Mouse (Mus musculus) cortical plate, adult 2 months (tissue): ENCODE measurements around the gene Gpc5.

Experiments used
- CTCF ChIP-seq: fragments of 200-500 bp; IDR thresholded peaks from 2 replicates; pipeline ENCODE4 v1.5.1; 2011; ENCODE audit warnings: mild to moderate bottlenecking, control low read depth, low read length; ENCODE audit not compliant: insufficient read depth; ENCODE audit errors: extremely low read depth
- POLR2A ChIP-seq: fragments of 200-500 bp; IDR thresholded peaks from 2 replicates; pipeline ENCODE4 v1.6.1; 2011; ENCODE audit warnings: mild to moderate bottlenecking, low read length, control low read depth; ENCODE audit not compliant: insufficient read depth; ENCODE audit errors: extremely low read depth

DNA sequence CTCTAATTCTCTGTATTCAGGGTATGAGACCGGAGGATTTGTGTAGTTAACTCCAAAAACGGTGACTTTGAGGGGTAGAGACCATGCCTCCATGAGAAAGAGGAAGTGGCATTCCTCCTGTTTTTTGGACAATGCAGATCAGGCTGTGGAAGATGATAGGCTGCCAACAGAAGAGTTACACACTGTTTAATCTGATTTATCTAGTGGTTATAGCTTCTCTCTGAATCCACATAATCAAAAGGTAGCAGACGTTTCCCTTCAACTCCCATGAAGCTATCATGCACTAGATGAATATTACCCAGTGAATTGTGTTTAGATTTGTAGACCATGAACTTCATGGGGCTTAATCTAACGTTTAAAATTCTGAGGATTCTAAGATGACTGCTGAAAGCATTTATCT, 522.1 kb downstream of the Gpc5 start:
- TF ChIP-seq POLR2A (no peak), CTCF (no peak)
